In genomic region chr1:157755015-157755649, GRCm38 (mm10) we compare ENCODE assay signal across 19 mouse cellular contexts.
A peak's percentile ranks its signal among the peaks of the same experiment; 100 is the strongest.
DNase-seq lines count a peak whose midpoint lies in the region; ATAC-seq and TF ChIP-seq lines count a peak whose summit lies in the region.
"Had no signal": no experiment of that assay in that cellular context is flagged by ENCODE, and none has a peak within 500 bp of the region (broad histone marks: within the 10 kb centered on the region; RNA-seq: fewer than 3 reads in every experiment).

No protein-coding gene starts in this region.

- no peak overlapping the region for H3K4me2 ChIP-seq in kidney, embryonic 15.5 days
- H3K4me2 ChIP-seq: embryonic facial prominence, embryonic 13.5 days; heart, embryonic 13.5 days; limb, embryonic 13.5 days had no signal

- no peak for TF ChIP-seq CTCF in kidney, adult 2 months (conservative IDR thresholded peaks at IDR 0.05; ENCODE audit: insufficient read depth, insufficient read length, low read depth, low read length)

- WGBS in kidney, embryonic 15.5 days: 29% methylated on average over 10 of the region's 10 CpGs
- WGBS in kidney, adult 2 months: 20% methylated on average over 10 of the region's 10 CpGs

- H3K27me3 ChIP-seq in kidney, embryonic 15.5 days: no peaks in the 10 kb centered on the region
- no peaks in the 10 kb centered on the region for H3K27me3 ChIP-seq in kidney, adult 2 months (replicated peaks; ENCODE audit: control insufficient read depth, insufficient read depth, low read length)
- H3K27me3 ChIP-seq: embryonic facial prominence, embryonic 13.5 days; heart, embryonic 13.5 days; limb, embryonic 13.5 days had no signal

- no peak for DNase-seq in kidney, adult 2 months
- peak; percentile 34 for DNase-seq in brain, adult 2 months (ENCODE audit: low read depth, low spot score)
- DNase-seq in embryo, embryonic 9.5 days (ENCODE audit: extremely low spot score): peak; percentile 16
- DNase-seq in mesoderm, embryonic 11.5 days (ENCODE audit: low read depth, low spot score): peak; percentile 24
- no peak for DNase-seq in thymus, postnatal 36 days
- DNase-seq in thymus, postnatal 25 days: no peak
- DNase-seq: cerebellum, adult 11 months; cerebellum, postnatal 25 days; gastrocnemius, adult 2 months; heart, postnatal 4 days; kidney, postnatal 14 days; lung, postnatal 14 days; right cerebral cortex, adult 18-20 months; thymus, adult 2 months had no signal

- no peak overlapping the region for H3K27ac ChIP-seq in kidney, embryonic 15.5 days
- H3K27ac ChIP-seq in kidney, adult 2 months (ENCODE audit: insufficient read depth, low read depth, low read length): no peak overlapping the region
- H3K27ac ChIP-seq: embryonic facial prominence, embryonic 13.5 days; gastrocnemius, adult 2 months; heart, embryonic 13.5 days; limb, embryonic 13.5 days; liver, embryonic 14.5 days had no signal

- no peak overlapping the region for H3K4me3 ChIP-seq in kidney, embryonic 15.5 days (replicated peaks)
- H3K4me3 ChIP-seq in kidney, adult 2 months (ENCODE audit: insufficient read depth, low read depth, low read length): no peak overlapping the region
- H3K4me3 ChIP-seq: embryonic facial prominence, embryonic 13.5 days; gastrocnemius, adult 2 months; heart, embryonic 13.5 days; limb, embryonic 13.5 days had no signal

- H3K4me1 ChIP-seq in kidney, embryonic 15.5 days: no peaks in the 10 kb centered on the region
- no peaks in the 10 kb centered on the region for H3K4me1 ChIP-seq in kidney, adult 2 months (ENCODE audit: control insufficient read depth, insufficient read depth, low read length)
- H3K4me1 ChIP-seq: embryonic facial prominence, embryonic 13.5 days; heart, embryonic 13.5 days; limb, embryonic 13.5 days had no signal

- no peaks in the 10 kb centered on the region for H3K9me3 ChIP-seq in kidney, embryonic 15.5 days (replicated peaks)
- H3K9me3 ChIP-seq: embryonic facial prominence, embryonic 13.5 days; heart, embryonic 13.5 days; limb, embryonic 13.5 days had no signal

- peak; percentile 81 for ATAC-seq in kidney, embryonic 15.5 days (replicated peaks; ENCODE audit: low FRiP score)

- no peak overlapping the region for H3K9ac ChIP-seq in kidney, embryonic 15.5 days
- H3K9ac ChIP-seq: embryonic facial prominence, embryonic 13.5 days; heart, embryonic 13.5 days; limb, embryonic 13.5 days; liver, embryonic 14.5 days had no signal

- TF ChIP-seq POLR2A in kidney, adult 2 months (IDR thresholded peaks at IDR 0.05; ENCODE audit: low read depth, low read length): no peak

- no peaks in the 10 kb centered on the region for H3K36me3 ChIP-seq in kidney, embryonic 15.5 days
- H3K36me3 ChIP-seq in kidney, adult 2 months (ENCODE audit: control insufficient read depth, insufficient read depth, low read length): no peaks in the 10 kb centered on the region
- H3K36me3 ChIP-seq: embryonic facial prominence, embryonic 13.5 days; heart, embryonic 13.5 days; limb, embryonic 13.5 days had no signal

Comparison
In these comparisons a context has a peak if more than half of its experiments do, and no peak if none do; other contexts are left out.
1. DNase-seq: peak in brain, adult 2 months (single experiment), embryo, embryonic 9.5 days (single experiment) and mesoderm, embryonic 11.5 days (single experiment); none in kidney, adult 2 months (single experiment), thymus, postnatal 36 days (0 of 2) and thymus, postnatal 25 days (single experiment).